Mouse (Mus musculus): ENCODE measurements around the gene Frmd5. TPM values are rescaled to one million over a fixed set of nuclear protein-coding genes. Genes with fewer than 3 reads are reported as not detected.
A peak's percentile ranks its signal among the peaks of the same experiment; 100 is the strongest.

Gene Frmd5
- polyA plus RNA-seq, 1 experiment from 2014 or later: 40.8 TPM

DNA sequence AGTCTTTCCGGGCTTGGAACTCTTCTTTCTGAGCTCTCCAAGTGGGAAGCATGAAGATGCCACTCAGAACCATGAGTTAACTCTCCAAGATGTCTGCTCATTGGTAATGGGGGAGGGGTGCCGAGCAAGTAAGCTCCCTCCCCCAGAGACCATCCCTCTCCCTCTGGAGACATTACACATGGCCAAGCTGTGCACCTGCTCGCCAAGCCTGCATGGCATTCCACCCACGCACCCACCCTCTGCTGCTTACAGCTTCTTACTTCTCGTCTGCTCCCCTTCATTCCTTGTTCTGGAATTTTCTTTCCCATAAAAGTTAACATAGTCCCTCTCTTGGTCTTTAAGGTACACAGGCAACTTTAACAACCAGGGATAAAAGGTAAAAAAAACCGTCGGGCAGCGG is 123.3 kb downstream of the Frmd5 start:
- Histone ChIP-seq H3K4me2 (ENCODE audit: low read length) (no peak overlapping the region), H3K27me3 (ENCODE audit: control insufficient read depth, insufficient read depth, low read length) (no peaks in the 10 kb centered on the region), H3K9me3 (ENCODE audit: control insufficient read depth, low read length) (no peaks in the 10 kb centered on the region), H3K9ac (ENCODE audit: low read length) (no peak overlapping the region), H3K4me1 (ENCODE audit: control insufficient read depth in 2 of 2, insufficient read depth in 2 of 2, low read length in 2 of 2) (no peaks in the 10 kb centered on the region), H3K27ac (replicated peaks in 1 of 2; ENCODE audit: control insufficient read depth in 1 of 2, insufficient read depth in 1 of 2, low read depth in 2 of 2, low read length in 2 of 2) (no peak overlapping the region), H3K4me3 (ENCODE audit: control insufficient read depth in 1 of 2, insufficient read depth in 1 of 2, low read depth in 1 of 2, low read length in 2 of 2) (no peak overlapping the region), H3K36me3 (ENCODE audit: control insufficient read depth, insufficient read depth, low read length) (no peaks in the 10 kb centered on the region)
- no peak for ATAC-seq (ENCODE audit: insufficient number of reproducible peaks, insufficient read depth, low FRiP score, low read depth)
- WGBS: 82% methylated on average over 8 of the region's 8 CpGs

DNA sequence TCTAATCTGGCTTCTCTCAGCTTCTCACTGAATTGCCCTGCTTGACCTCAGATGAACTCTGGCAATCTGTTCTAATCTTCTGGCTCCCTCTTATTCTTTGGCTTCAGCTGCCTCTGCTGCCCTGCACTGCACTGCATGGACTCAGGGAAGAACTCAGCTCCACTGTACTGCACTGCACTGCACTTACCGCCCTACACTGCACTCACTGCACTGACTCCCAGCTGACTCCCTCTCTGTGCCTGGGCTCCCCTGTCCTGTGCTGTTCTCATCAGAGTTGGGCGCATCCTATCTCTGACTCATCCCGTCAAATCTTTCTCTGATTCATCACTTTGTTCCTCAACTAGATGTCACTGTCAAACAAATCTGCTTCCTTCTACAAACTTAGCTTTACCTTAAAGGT is 124.5 kb downstream of the Frmd5 start:
- no peak for ATAC-seq (ENCODE audit: insufficient number of reproducible peaks, insufficient read depth, low FRiP score, low read depth)
- no peak overlapping the region for H3K27ac ChIP-seq (replicated peaks in 1 of 2; ENCODE audit: control insufficient read depth in 1 of 2, insufficient read depth in 1 of 2, low read depth in 2 of 2, low read length in 2 of 2)
- no peak overlapping the region for H3K4me3 ChIP-seq (ENCODE audit: control insufficient read depth in 1 of 2, insufficient read depth in 1 of 2, low read depth in 1 of 2, low read length in 2 of 2)
- H3K27me3 ChIP-seq (ENCODE audit: control insufficient read depth, insufficient read depth, low read length): no peaks in the 10 kb centered on the region
- H3K4me1 ChIP-seq (ENCODE audit: control insufficient read depth in 2 of 2, insufficient read depth in 2 of 2, low read length in 2 of 2): no peaks in the 10 kb centered on the region; a peak in 1 of 4 replicates
- no peak overlapping the region for H3K9ac ChIP-seq (ENCODE audit: low read length)
- H3K9me3 ChIP-seq (ENCODE audit: control insufficient read depth, low read length): no peaks in the 10 kb centered on the region
- no peaks in the 10 kb centered on the region for H3K36me3 ChIP-seq (ENCODE audit: control insufficient read depth, insufficient read depth, low read length)
- no peak overlapping the region for H3K4me2 ChIP-seq (ENCODE audit: low read length)
- 73% methylated on average over 3 of the region's 3 CpGs for WGBS

DNA sequence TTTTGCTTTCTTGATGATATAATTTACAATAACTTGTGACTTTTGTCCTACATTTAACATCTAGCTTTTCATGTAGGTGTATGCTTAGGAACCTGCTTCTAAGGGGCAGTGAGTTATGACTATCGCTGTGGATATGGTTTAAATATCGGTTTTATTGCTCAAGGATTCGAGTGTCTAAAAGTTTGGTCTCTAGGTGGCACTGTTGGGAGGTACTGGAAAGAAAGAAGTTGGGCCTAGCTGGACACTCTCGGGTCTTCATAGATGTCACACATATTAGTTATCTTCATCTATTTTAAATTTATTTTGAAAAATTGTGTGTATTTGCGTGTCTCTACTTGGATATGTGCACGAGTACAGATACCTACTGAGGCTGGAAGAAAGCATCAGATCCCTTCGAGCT is 127.2 kb downstream of the Frmd5 start:
- no peak for ATAC-seq (ENCODE audit: insufficient number of reproducible peaks, insufficient read depth, low FRiP score, low read depth)
- Histone ChIP-seq H3K27me3 (ENCODE audit: control insufficient read depth, insufficient read depth, low read length) (no peaks in the 10 kb centered on the region), H3K36me3 (ENCODE audit: control insufficient read depth, insufficient read depth, low read length) (no peaks in the 10 kb centered on the region), H3K9me3 (ENCODE audit: control insufficient read depth, low read length) (no peaks in the 10 kb centered on the region), H3K4me2 (ENCODE audit: low read length) (no peak overlapping the region), H3K4me1 (ENCODE audit: control insufficient read depth in 2 of 2, insufficient read depth in 2 of 2, low read length in 2 of 2) (peaks cover 0 to 2% of the 10 kb centered on the region in 2 experiments; a peak in 2 of 4 replicates), H3K27ac (replicated peaks in 1 of 2; ENCODE audit: control insufficient read depth in 1 of 2, insufficient read depth in 1 of 2, low read depth in 2 of 2, low read length in 2 of 2) (no peak overlapping the region), H3K9ac (ENCODE audit: low read length) (no peak overlapping the region), H3K4me3 (ENCODE audit: control insufficient read depth in 1 of 2, insufficient read depth in 1 of 2, low read depth in 1 of 2, low read length in 2 of 2) (no peak overlapping the region)
- WGBS: 77% methylated on average over 7 of the region's 7 CpGs

DNA sequence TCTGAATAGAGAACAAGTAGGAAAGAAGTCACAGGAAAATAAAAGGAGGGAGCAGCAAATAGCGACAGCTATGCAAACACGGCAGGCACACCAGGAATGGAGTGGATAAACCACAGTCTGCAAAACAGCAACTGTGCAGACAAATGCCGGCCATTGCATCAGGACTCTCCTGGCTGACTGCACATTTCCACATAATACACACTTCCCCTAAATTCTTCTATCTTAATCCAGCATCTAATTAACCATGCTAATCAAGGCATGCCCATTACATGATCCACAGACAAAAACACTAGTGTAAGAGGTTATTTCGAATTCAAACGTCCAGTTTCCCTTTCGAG is 129.3 kb downstream of the Frmd5 start:
- Histone ChIP-seq H3K4me3 (ENCODE audit: control insufficient read depth in 1 of 2, insufficient read depth in 1 of 2, low read depth in 1 of 2, low read length in 2 of 2) (no peak overlapping the region), H3K4me2 (ENCODE audit: low read length) (peak overlapping the region; percentile 19), H3K36me3 (ENCODE audit: control insufficient read depth, insufficient read depth, low read length) (no peaks in the 10 kb centered on the region), H3K27ac (replicated peaks in 1 of 2; ENCODE audit: control insufficient read depth in 1 of 2, insufficient read depth in 1 of 2, low read depth in 2 of 2, low read length in 2 of 2) (peak overlapping the region in 1 of 2 experiments; percentile 35; a peak in 2 of 4 replicates), H3K27me3 (ENCODE audit: control insufficient read depth, insufficient read depth, low read length) (no peaks in the 10 kb centered on the region), H3K9ac (ENCODE audit: low read length) (no peak overlapping the region), H3K4me1 (ENCODE audit: control insufficient read depth in 2 of 2, insufficient read depth in 2 of 2, low read length in 2 of 2) (peaks cover 0 to 2% of the 10 kb centered on the region in 2 experiments; a peak in 2 of 4 replicates), H3K9me3 (ENCODE audit: control insufficient read depth, low read length) (no peaks in the 10 kb centered on the region)
- WGBS: 61% methylated on average over 6 of the region's 6 CpGs
- no peak for ATAC-seq (ENCODE audit: insufficient number of reproducible peaks, insufficient read depth, low FRiP score, low read depth)

DNA sequence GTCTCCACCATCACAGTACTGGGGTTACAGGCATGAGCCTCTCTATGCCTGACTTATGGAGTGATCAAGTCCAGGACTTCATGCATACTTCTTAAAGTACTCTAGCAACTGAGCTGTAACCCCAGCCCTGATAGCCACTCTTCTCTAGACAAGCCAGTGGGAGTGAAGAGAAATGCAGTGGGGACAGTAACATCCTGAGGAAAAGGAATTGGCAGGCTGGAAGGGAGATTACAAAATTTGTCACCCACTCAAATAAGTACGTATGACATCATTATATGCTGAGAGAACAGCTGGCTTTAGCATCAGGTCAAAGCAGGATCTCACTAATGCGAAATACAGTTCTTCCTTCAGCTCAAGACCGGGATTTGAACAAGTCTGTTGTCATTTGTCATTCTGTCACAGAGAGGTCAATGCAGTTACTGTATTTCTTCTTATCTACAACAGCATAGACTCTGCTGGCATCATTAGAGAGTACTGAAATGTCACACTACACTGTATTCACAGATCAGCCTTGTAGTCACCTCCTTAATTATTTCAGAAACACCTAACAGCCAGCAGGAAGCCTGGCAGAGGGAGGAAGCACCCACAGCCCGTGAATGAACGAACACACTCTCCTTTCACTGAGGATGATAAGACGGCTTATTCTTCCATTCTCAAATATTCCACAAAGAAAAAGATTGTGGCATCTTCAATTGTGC is 129.8 kb downstream of the Frmd5 start:
- peak overlapping the region; percentile 19 for H3K4me2 ChIP-seq (ENCODE audit: low read length)
- no peaks in the 10 kb centered on the region for H3K36me3 ChIP-seq (ENCODE audit: control insufficient read depth, insufficient read depth, low read length)
- no peaks in the 10 kb centered on the region for H3K27me3 ChIP-seq (ENCODE audit: control insufficient read depth, insufficient read depth, low read length)
- H3K27ac ChIP-seq (replicated peaks in 1 of 2; ENCODE audit: control insufficient read depth in 1 of 2, insufficient read depth in 1 of 2, low read depth in 2 of 2, low read length in 2 of 2): peak overlapping the region in 1 of 2 experiments; percentile 35; a peak in 2 of 4 replicates
- ATAC-seq (ENCODE audit: insufficient number of reproducible peaks, insufficient read depth, low FRiP score, low read depth): peak; percentile 43; the same call in 1 of the 2 replicates
- no peak overlapping the region for H3K9ac ChIP-seq (ENCODE audit: low read length)
- 21% methylated on average over 6 of the region's 6 CpGs for WGBS
- peaks cover 0 to 2% of the 10 kb centered on the region in 2 experiments; a peak in 2 of 4 replicates for H3K4me1 ChIP-seq (ENCODE audit: control insufficient read depth in 2 of 2, insufficient read depth in 2 of 2, low read length in 2 of 2)
- H3K9me3 ChIP-seq (ENCODE audit: control insufficient read depth, low read length): no peaks in the 10 kb centered on the region
- H3K4me3 ChIP-seq (ENCODE audit: control insufficient read depth in 1 of 2, insufficient read depth in 1 of 2, low read depth in 1 of 2, low read length in 2 of 2): no peak overlapping the region

DNA sequence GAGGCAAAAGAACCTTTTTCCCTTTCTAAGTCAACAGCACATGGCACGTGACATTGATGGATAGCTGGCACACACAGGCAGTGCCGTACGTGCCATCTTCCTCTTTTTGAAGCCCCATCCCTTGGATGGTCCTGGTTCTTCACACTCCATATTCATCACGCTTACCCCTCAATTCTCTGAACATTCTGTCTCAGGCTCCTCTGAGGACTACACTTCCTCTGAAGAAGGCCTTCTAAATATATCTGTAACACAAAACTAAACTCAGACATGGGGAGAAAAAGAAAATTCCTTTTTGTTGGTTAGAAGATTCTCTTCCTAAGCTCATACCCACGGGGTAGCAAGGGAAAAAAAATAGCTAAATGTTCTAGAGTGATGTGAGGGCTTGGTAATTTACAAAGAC is 131.0 kb downstream of the Frmd5 start:
- no peak for ATAC-seq (ENCODE audit: insufficient number of reproducible peaks, insufficient read depth, low FRiP score, low read depth)
- no peaks in the 10 kb centered on the region for H3K36me3 ChIP-seq (ENCODE audit: control insufficient read depth, insufficient read depth, low read length)
- H3K27ac ChIP-seq (replicated peaks in 1 of 2; ENCODE audit: control insufficient read depth in 1 of 2, insufficient read depth in 1 of 2, low read depth in 2 of 2, low read length in 2 of 2): no peak overlapping the region
- no peaks in the 10 kb centered on the region for H3K9me3 ChIP-seq (ENCODE audit: control insufficient read depth, low read length)
- H3K9ac ChIP-seq (ENCODE audit: low read length): no peak overlapping the region
- no peaks in the 10 kb centered on the region for H3K27me3 ChIP-seq (ENCODE audit: control insufficient read depth, insufficient read depth, low read length)
- WGBS: 91% methylated on average over 5 of the region's 5 CpGs
- H3K4me1 ChIP-seq (ENCODE audit: control insufficient read depth in 2 of 2, insufficient read depth in 2 of 2, low read length in 2 of 2): peaks cover 0 to 2% of the 10 kb centered on the region in 2 experiments; a peak in 2 of 4 replicates
- H3K4me3 ChIP-seq (ENCODE audit: control insufficient read depth in 1 of 2, insufficient read depth in 1 of 2, low read depth in 1 of 2, low read length in 2 of 2): no peak overlapping the region
- no peak overlapping the region for H3K4me2 ChIP-seq (ENCODE audit: low read length)

DNA sequence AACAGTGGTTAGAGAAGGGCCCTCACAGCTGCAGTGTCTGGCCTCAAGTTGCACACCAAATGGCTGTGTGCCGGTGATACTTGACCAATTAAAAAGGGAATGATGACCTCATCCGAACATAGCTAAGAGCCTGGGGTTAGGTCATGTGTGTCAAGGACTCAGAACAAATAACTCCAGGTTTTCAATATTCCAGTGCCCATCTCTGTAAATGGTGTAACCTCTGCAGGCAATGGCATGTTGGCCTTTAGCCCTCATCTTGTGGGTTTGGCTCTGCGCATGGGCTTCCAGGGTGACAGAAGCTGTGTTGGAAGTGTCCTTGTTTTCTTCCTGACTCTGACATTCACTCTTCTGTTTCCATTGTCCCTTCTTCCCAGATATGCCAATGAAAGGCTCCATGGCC is 131.8 kb downstream of the Frmd5 start:
- H3K4me2 ChIP-seq (ENCODE audit: low read length): no peak overlapping the region
- no peaks in the 10 kb centered on the region for H3K36me3 ChIP-seq (ENCODE audit: control insufficient read depth, insufficient read depth, low read length)
- H3K4me3 ChIP-seq (ENCODE audit: control insufficient read depth in 1 of 2, insufficient read depth in 1 of 2, low read depth in 1 of 2, low read length in 2 of 2): no peak overlapping the region
- no peaks in the 10 kb centered on the region for H3K27me3 ChIP-seq (ENCODE audit: control insufficient read depth, insufficient read depth, low read length)
- no peak overlapping the region for H3K9ac ChIP-seq (ENCODE audit: low read length)
- H3K9me3 ChIP-seq (ENCODE audit: control insufficient read depth, low read length): no peaks in the 10 kb centered on the region
- no peak for ATAC-seq (ENCODE audit: insufficient number of reproducible peaks, insufficient read depth, low FRiP score, low read depth)
- H3K27ac ChIP-seq (replicated peaks in 1 of 2; ENCODE audit: control insufficient read depth in 1 of 2, insufficient read depth in 1 of 2, low read depth in 2 of 2, low read length in 2 of 2): no peak overlapping the region
- WGBS: 79% methylated on average over 3 of the region's 3 CpGs
- peaks cover 0 to 2% of the 10 kb centered on the region in 2 experiments; a peak in 2 of 4 replicates for H3K4me1 ChIP-seq (ENCODE audit: control insufficient read depth in 2 of 2, insufficient read depth in 2 of 2, low read length in 2 of 2)

DNA sequence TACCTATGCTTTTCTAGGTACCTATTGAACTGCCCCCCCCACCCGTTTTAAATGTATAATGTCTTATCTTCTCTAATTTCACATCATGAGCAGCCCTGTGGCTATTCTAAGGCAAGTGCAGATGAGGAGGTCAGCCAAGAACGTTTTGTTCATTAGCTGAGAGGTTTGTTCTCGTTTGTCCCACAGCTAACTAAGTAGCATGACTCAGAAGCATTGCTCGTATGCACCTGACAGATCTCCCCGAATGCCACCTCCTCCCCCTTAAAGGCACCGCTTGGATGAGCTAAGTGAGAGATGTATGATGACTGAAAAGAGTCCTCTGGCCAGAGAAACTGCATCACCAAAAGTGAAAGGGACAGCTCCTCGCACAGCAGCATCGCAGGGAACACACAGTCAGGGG is 132.7 kb downstream of the Frmd5 start:
- Histone ChIP-seq H3K4me3 (ENCODE audit: control insufficient read depth in 1 of 2, insufficient read depth in 1 of 2, low read depth in 1 of 2, low read length in 2 of 2) (no peak overlapping the region), H3K4me2 (ENCODE audit: low read length) (no peak overlapping the region), H3K27me3 (ENCODE audit: control insufficient read depth, insufficient read depth, low read length) (no peaks in the 10 kb centered on the region), H3K9me3 (ENCODE audit: control insufficient read depth, low read length) (no peaks in the 10 kb centered on the region), H3K27ac (replicated peaks in 1 of 2; ENCODE audit: control insufficient read depth in 1 of 2, insufficient read depth in 1 of 2, low read depth in 2 of 2, low read length in 2 of 2) (no peak overlapping the region), H3K4me1 (ENCODE audit: control insufficient read depth in 2 of 2, insufficient read depth in 2 of 2, low read length in 2 of 2) (peaks cover 0 to 2% of the 10 kb centered on the region in 2 experiments; a peak in 2 of 4 replicates), H3K9ac (ENCODE audit: low read length) (no peak overlapping the region), H3K36me3 (ENCODE audit: control insufficient read depth, insufficient read depth, low read length) (no peaks in the 10 kb centered on the region)
- ATAC-seq (ENCODE audit: insufficient number of reproducible peaks, insufficient read depth, low FRiP score, low read depth): no peak
- 49% methylated on average over 8 of the region's 8 CpGs for WGBS

Data from heart, embryonic 14.5 days (tissue).